Mouse (Mus musculus): ENCODE measurements at regions not wholly inside any gene's neighbourhood (a gene's known extent, or its start where the extent isn't known, plus 50 kb on each side); places are given as distances from the start of the nearest gene placed in this dataset.

- DNase-seq (ENCODE audit: low read depth, low spot score): no peak
- in situ Hi-C loops (cut with MboI; ENCODE audit: low sequenced_read_pairs in 2 of 2, unreplicated experiment in 2 of 2): no loop called here
Observed at GRCm38 (mm10) chr17:55224058-55224457, 221.1 kb upstream of the St6gal2 start.

GRCm38 (mm10) chr17:55234262-55234661 lies 210.9 kb upstream of the St6gal2 start:
- Histone ChIP-seq H3K4me3 (ENCODE audit: insufficient read depth in 1 of 2, low read depth in 1 of 2, low read length in 2 of 2, poor library complexity in 1 of 2, severe bottlenecking in 1 of 2) (no peak overlapping the region), H3K9me3 (ENCODE audit: control insufficient read depth, insufficient read depth, low read depth, low read length) (no peaks in the 10 kb centered on the region), H3K4me1 (ENCODE audit: control insufficient read depth in 2 of 2, insufficient read depth in 2 of 2, low read length in 2 of 2, poor library complexity in 1 of 2) (no peaks in the 10 kb centered on the region), H3K9ac (ENCODE audit: insufficient read depth, low read depth, low read length, poor library complexity, severe bottlenecking) (no peak overlapping the region), H3K27ac (ENCODE audit: insufficient read depth, low read depth, low read length, poor library complexity, severe bottlenecking) (no peak overlapping the region), H3K36me3 (ENCODE audit: control insufficient read depth, insufficient read depth, low read length, poor library complexity, severe bottlenecking) (no peaks in the 10 kb centered on the region)
- no peak for DNase-seq (ENCODE audit: low read depth, low spot score)
- in situ Hi-C loops (cut with MboI; ENCODE audit: low sequenced_read_pairs in 2 of 2, unreplicated experiment in 2 of 2): no loop called here
- TF ChIP-seq ZNF384 (IDR thresholded peaks at IDR 0.05; ENCODE audit: low read depth, low read length) (no peak), ZC3H11A (IDR thresholded peaks at IDR 0.05; ENCODE audit: borderline replicate concordance, low read depth, low read length) (no peak), MAFK (IDR thresholded peaks at IDR 0.05; ENCODE audit: insufficient read depth, low read depth, low read length) (no peak), CHD2 (IDR thresholded peaks at IDR 0.05; ENCODE audit: low read depth, low read length) (no peak), HCFC1 (IDR thresholded peaks at IDR 0.05; ENCODE audit: borderline replicate concordance, insufficient read depth, low read length) (no peak)

More at GRCm38 (mm10) chr17:55224058-55224457, 221.1 kb upstream of the St6gal2 start:
- H3K36me3 ChIP-seq (ENCODE audit: control insufficient read depth, insufficient read depth, low read length, poor library complexity, severe bottlenecking): no peaks in the 10 kb centered on the region
- H3K9me3 ChIP-seq (ENCODE audit: control insufficient read depth, insufficient read depth, low read depth, low read length): no peaks in the 10 kb centered on the region
- H3K4me3 ChIP-seq (ENCODE audit: insufficient read depth in 1 of 2, low read depth in 1 of 2, low read length in 2 of 2, poor library complexity in 1 of 2, severe bottlenecking in 1 of 2): no peak overlapping the region
- TF ChIP-seq HCFC1 (IDR thresholded peaks at IDR 0.05; ENCODE audit: borderline replicate concordance, insufficient read depth, low read length) (no peak), ZC3H11A (IDR thresholded peaks at IDR 0.05; ENCODE audit: borderline replicate concordance, low read depth, low read length) (no peak), MAFK (IDR thresholded peaks at IDR 0.05; ENCODE audit: insufficient read depth, low read depth, low read length) (no peak), CHD2 (IDR thresholded peaks at IDR 0.05; ENCODE audit: low read depth, low read length) (no peak), ZNF384 (IDR thresholded peaks at IDR 0.05; ENCODE audit: low read depth, low read length) (no peak)
- no peak overlapping the region for H3K27ac ChIP-seq (ENCODE audit: insufficient read depth, low read depth, low read length, poor library complexity, severe bottlenecking)
- peaks cover 2 to 8% of the 10 kb centered on the region in 2 experiments; a peak in 3 of 4 replicates for H3K4me1 ChIP-seq (ENCODE audit: control insufficient read depth in 2 of 2, insufficient read depth in 2 of 2, low read length in 2 of 2, poor library complexity in 1 of 2)
- no peak overlapping the region for H3K9ac ChIP-seq (ENCODE audit: insufficient read depth, low read depth, low read length, poor library complexity, severe bottlenecking)

- no peak overlapping the region for H3K9ac ChIP-seq (ENCODE audit: insufficient read depth, low read depth, low read length, poor library complexity, severe bottlenecking)
- H3K4me3 ChIP-seq (ENCODE audit: insufficient read depth in 1 of 2, low read depth in 1 of 2, low read length in 2 of 2, poor library complexity in 1 of 2, severe bottlenecking in 1 of 2): no peak overlapping the region
- no peak overlapping the region for H3K27ac ChIP-seq (ENCODE audit: insufficient read depth, low read depth, low read length, poor library complexity, severe bottlenecking)
- H3K9me3 ChIP-seq (ENCODE audit: control insufficient read depth, insufficient read depth, low read depth, low read length): no peaks in the 10 kb centered on the region
- in situ Hi-C loops (cut with MboI; ENCODE audit: low sequenced_read_pairs in 2 of 2, unreplicated experiment in 2 of 2): no loop called here
- TF ChIP-seq HCFC1 (IDR thresholded peaks at IDR 0.05; ENCODE audit: borderline replicate concordance, insufficient read depth, low read length): no peak
- TF ChIP-seq MAFK (IDR thresholded peaks at IDR 0.05; ENCODE audit: insufficient read depth, low read depth, low read length): no peak
- no peak for TF ChIP-seq ZNF384 (IDR thresholded peaks at IDR 0.05; ENCODE audit: low read depth, low read length)
- TF ChIP-seq ZC3H11A (IDR thresholded peaks at IDR 0.05; ENCODE audit: borderline replicate concordance, low read depth, low read length): no peak
- TF ChIP-seq CHD2 (IDR thresholded peaks at IDR 0.05; ENCODE audit: low read depth, low read length): no peak
- no peak for DNase-seq (ENCODE audit: low read depth, low spot score)
- H3K36me3 ChIP-seq (ENCODE audit: control insufficient read depth, insufficient read depth, low read length, poor library complexity, severe bottlenecking): no peaks in the 10 kb centered on the region
- H3K4me1 ChIP-seq (ENCODE audit: control insufficient read depth in 2 of 2, insufficient read depth in 2 of 2, low read length in 2 of 2, poor library complexity in 1 of 2): no peaks in the 10 kb centered on the region
Observed at GRCm38 (mm10) chr17:55262638-55263037, 182.5 kb upstream of the St6gal2 start.

- DNase-seq (ENCODE audit: low read depth, low spot score): no peak
- Histone ChIP-seq H3K4me3 (ENCODE audit: insufficient read depth in 1 of 2, low read depth in 1 of 2, low read length in 2 of 2, poor library complexity in 1 of 2, severe bottlenecking in 1 of 2) (no peak overlapping the region), H3K4me1 (ENCODE audit: control insufficient read depth in 2 of 2, insufficient read depth in 2 of 2, low read length in 2 of 2, poor library complexity in 1 of 2) (no peaks in the 10 kb centered on the region)
Observed at GRCm38 (mm10) chr17:55276541-55276940, 168.6 kb upstream of the St6gal2 start.

GRCm38 (mm10) chr17:55281276-55281675 lies 163.9 kb upstream of the St6gal2 start:
- no peaks in the 10 kb centered on the region for H3K9me3 ChIP-seq (ENCODE audit: control insufficient read depth, insufficient read depth, low read depth, low read length)
- H3K27ac ChIP-seq (ENCODE audit: insufficient read depth, low read depth, low read length, poor library complexity, severe bottlenecking): no peak overlapping the region
- no peaks in the 10 kb centered on the region for H3K4me1 ChIP-seq (ENCODE audit: control insufficient read depth in 2 of 2, insufficient read depth in 2 of 2, low read length in 2 of 2, poor library complexity in 1 of 2)
- no peak overlapping the region for H3K9ac ChIP-seq (ENCODE audit: insufficient read depth, low read depth, low read length, poor library complexity, severe bottlenecking)
- H3K36me3 ChIP-seq (ENCODE audit: control insufficient read depth, insufficient read depth, low read length, poor library complexity, severe bottlenecking): no peaks in the 10 kb centered on the region
- no peak for TF ChIP-seq ZNF384 (IDR thresholded peaks at IDR 0.05; ENCODE audit: low read depth, low read length)
- TF ChIP-seq CHD2 (IDR thresholded peaks at IDR 0.05; ENCODE audit: low read depth, low read length): no peak
- no peak for TF ChIP-seq MAFK (IDR thresholded peaks at IDR 0.05; ENCODE audit: insufficient read depth, low read depth, low read length)
- TF ChIP-seq ZC3H11A (IDR thresholded peaks at IDR 0.05; ENCODE audit: borderline replicate concordance, low read depth, low read length): no peak
- no peak for TF ChIP-seq HCFC1 (IDR thresholded peaks at IDR 0.05; ENCODE audit: borderline replicate concordance, insufficient read depth, low read length)
- in situ Hi-C loops (cut with MboI; ENCODE audit: low sequenced_read_pairs in 2 of 2, unreplicated experiment in 2 of 2): no loop called here
- no peak for DNase-seq (ENCODE audit: low read depth, low spot score)
- H3K4me3 ChIP-seq (ENCODE audit: insufficient read depth in 1 of 2, low read depth in 1 of 2, low read length in 2 of 2, poor library complexity in 1 of 2, severe bottlenecking in 1 of 2): no peak overlapping the region

More at GRCm38 (mm10) chr17:55276541-55276940, 168.6 kb upstream of the St6gal2 start:
- Histone ChIP-seq H3K9ac (ENCODE audit: insufficient read depth, low read depth, low read length, poor library complexity, severe bottlenecking) (no peak overlapping the region), H3K9me3 (ENCODE audit: control insufficient read depth, insufficient read depth, low read depth, low read length) (no peaks in the 10 kb centered on the region), H3K27ac (ENCODE audit: insufficient read depth, low read depth, low read length, poor library complexity, severe bottlenecking) (no peak overlapping the region), H3K36me3 (ENCODE audit: control insufficient read depth, insufficient read depth, low read length, poor library complexity, severe bottlenecking) (no peaks in the 10 kb centered on the region)
- TF ChIP-seq CHD2 (IDR thresholded peaks at IDR 0.05; ENCODE audit: low read depth, low read length): no peak
- TF ChIP-seq ZC3H11A (IDR thresholded peaks at IDR 0.05; ENCODE audit: borderline replicate concordance, low read depth, low read length): no peak
- TF ChIP-seq ZNF384 (IDR thresholded peaks at IDR 0.05; ENCODE audit: low read depth, low read length): no peak
- no peak for TF ChIP-seq MAFK (IDR thresholded peaks at IDR 0.05; ENCODE audit: insufficient read depth, low read depth, low read length)
- no peak for TF ChIP-seq HCFC1 (IDR thresholded peaks at IDR 0.05; ENCODE audit: borderline replicate concordance, insufficient read depth, low read length)
- in situ Hi-C loops (cut with MboI; ENCODE audit: low sequenced_read_pairs in 2 of 2, unreplicated experiment in 2 of 2): no loop called here

Data from ES-E14 (cell line).